Mouse (Mus musculus): ENCODE data around the gene Tmem14c. TPM values are rescaled to one million over a fixed set of nuclear protein-coding genes. Genes with fewer than 3 reads are reported as not detected.
"Not testable (repeated sequence)": the region's sequence is repeated elsewhere in the genome, so short reads cannot be mapped to it uniquely, and the experiment has no call there.

The Tmem14c gene
- 63.4 and 67.9 TPM in 2 replicates for polyA plus RNA-seq (2012; rRNA removed)

DNA sequence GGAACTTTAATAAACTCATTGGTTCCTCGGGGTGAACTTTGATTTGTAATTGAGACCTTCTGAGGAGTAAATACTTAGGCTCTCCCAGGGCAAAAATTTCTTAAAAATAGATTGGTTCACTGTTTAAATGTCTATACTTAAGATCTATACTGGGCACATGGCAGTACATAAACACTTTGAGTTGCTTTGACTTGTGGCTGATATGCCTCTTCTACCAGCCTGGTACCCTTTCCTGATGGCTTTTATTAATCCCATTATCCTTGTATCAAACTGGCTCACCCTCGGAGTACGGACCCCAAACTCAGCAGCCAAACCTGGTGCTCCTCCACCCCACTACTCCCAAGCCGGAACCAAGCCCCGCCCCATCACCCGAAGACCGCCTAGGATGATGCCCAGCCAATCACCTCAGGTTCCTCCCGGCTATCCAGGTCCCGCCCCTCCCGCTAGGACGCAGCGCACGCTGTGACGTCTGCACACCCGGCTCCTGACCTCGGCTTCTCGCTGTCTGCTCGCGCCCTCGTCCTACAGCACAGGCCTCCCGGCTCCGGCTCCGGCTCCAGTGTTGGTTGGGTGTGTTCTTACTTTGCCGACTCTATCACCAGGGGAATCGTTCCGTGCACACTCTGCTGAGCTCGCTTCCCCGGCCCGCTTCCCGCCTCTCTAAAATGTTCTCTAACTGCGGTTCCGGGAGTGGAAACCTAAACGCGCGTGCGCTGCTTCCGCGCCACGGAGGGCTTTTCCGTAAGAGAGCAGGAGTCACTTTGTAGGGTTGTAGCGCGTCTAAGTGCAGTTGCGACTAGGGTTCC, at the start of gene Tmem14c:
TSS of gene Tmem14c (plus strand) at position 464 of the 806 bp plus-strand sequence.
- peak; percentile 88 to 96 for DNase-seq (ENCODE audit: extremely low spot score in 1 of 2, low spot score in 1 of 2)

- DNase-seq (ENCODE audit: extremely low spot score in 1 of 2, low spot score in 1 of 2), result no peak
Measured at GRCm38 (mm10) chr13:40967609-40968008, 48.5 kb upstream of the Tmem14c start.

DNA sequence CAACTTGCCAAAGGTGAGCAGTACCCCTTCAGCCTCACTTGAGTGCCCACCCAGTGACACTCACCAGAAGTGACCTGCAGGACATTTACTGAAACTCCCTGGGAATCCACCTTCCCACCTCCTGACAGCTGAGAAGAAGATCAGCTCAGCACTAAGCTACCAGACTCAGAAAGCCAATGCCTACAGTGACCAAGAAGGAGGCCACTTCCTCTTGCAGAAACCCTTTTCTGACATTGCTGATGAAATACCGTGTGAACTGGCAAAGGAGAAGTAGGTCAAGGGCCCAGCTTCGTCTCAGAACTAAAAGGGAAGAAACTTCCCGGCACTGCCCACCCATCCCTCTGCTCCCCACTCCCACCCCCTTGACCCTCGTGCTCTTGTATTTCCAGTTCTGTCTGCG, 47.5 kb upstream of the Tmem14c start:
- no peak for DNase-seq (ENCODE audit: extremely low spot score in 1 of 2, low spot score in 1 of 2)

DNA sequence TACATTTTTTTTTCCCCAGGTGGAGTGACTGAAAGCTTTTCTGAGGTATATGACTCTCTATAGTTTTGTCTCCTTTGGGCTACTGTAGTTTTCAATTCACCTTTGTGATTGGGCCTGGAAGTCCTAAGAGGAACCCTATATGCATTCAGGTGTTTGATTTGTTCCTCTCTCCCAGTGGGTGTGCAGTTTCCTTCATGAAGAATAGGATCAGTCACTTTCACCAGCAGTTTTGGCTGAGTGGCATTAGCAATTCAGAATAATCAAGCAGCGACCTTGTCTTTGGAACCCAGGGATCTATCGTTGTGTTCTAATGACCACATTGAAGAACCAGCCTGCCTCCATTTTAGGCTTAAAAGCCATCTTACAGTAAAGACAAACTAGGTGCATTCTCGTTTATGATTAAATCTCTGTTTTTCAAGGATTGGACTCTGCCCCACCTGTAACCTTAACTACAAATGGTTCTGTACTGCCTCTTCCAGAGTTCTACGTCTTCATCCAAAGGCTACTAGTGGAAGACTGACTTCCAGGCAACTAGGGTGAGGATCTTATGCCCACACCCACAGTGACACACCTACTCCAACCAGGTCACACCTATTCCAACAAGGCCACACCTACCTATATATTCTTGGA, 46.2 kb upstream of the Tmem14c start:
- no peak for DNase-seq (ENCODE audit: extremely low spot score in 1 of 2, low spot score in 1 of 2)

DNA sequence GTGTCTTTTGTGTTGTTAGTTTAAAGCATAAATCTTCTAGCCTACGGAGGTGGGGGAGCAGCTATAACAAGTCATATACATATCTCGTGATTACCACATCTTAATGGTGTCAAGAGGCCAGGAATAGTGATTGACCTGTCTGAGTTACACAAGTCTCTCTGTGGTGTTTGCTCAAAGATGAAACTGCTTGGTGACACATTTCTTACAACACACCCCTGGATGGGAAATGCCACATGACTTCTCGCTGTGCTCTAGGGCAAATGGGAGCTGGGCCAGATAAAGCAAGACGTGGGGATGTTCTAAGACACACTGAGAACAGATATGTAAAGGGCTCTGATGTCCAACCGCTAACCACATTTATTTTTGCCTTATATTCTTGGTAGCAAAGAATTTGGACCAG, 44.8 kb upstream of the Tmem14c start:
- DNase-seq (ENCODE audit: extremely low spot score in 1 of 2, low spot score in 1 of 2), result no peak

GRCm38 (mm10) chr13:40971831-40972230, 44.3 kb upstream of the Tmem14c start:
- DNase-seq (ENCODE audit: extremely low spot score in 1 of 2, low spot score in 1 of 2), result no peak

DNA sequence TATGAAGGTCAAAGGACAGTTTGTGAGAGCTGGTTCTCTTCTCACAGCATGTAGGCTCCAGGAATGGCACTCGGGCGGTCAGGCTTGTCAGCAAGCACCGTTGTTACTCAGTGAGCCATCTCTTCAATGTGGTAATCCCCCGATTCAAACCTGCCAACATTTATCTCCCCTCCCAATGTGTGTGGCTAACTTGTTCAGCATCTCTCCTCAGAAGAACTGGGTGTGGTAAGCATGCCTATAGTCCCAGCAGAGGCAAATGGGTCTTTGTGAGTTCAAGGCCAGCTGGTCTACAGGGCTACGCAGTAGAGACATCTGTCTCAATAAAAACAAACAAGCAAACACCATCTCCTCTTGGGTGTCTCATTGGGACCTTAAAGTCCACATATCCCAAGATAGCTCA, 43.1 kb upstream of the Tmem14c start:
- no peak for DNase-seq (ENCODE audit: extremely low spot score in 1 of 2, low spot score in 1 of 2)

DNA sequence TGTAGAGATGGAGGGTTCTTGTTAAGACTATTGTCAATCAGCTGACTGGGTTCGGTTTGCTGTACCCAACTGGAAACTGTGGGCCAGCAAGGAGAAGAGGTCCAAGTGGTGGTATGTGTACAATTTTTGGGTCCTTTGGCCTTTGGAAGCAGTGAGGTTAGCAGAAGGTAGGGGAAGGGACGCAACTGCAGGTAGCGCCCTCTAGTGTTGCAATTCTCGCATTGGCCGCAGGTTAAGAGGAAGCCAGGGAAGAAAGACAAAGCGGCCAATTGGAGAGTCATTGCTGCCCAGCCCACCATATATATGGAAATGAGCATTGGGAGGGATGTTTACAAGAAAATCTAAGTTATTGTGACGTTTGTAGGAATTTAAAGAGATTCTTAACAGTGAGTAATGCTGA, 38.5 kb upstream of the Tmem14c start:
- peak in 1 of 2 experiments; percentile 67 for DNase-seq (ENCODE audit: extremely low spot score in 1 of 2, low spot score in 1 of 2)

DNA sequence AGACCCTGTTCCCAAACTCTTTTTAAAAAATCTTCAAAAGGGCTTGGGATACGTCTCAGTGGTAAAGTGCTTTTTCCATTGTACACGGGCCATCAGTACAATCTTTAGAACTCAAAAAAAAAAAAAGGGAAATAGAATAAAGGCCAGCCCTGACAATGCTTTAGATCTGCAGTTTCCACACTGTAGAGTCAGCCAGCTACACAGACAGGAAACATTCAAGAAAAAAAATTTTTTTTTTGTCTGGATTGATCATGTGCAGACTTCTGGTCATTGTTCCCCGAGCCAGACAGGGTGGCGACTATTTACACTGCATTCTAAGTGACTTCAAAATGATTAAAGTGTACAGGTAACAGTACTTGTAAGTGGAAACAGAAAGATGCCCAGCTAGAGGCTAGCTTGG, 37.4 kb upstream of the Tmem14c start:
- no peak for DNase-seq (ENCODE audit: extremely low spot score in 1 of 2, low spot score in 1 of 2)

- no peak for DNase-seq (ENCODE audit: extremely low spot score in 1 of 2, low spot score in 1 of 2)
Measured at GRCm38 (mm10) chr13:40979321-40979720, 36.8 kb upstream of the Tmem14c start.

GRCm38 (mm10) chr13:40982759-40983158, 33.3 kb upstream of the Tmem14c start:
- no peak for DNase-seq (ENCODE audit: extremely low spot score in 1 of 2, low spot score in 1 of 2)

GRCm38 (mm10) chr13:40986081-40986480, 30.0 kb upstream of the Tmem14c start:
- DNase-seq (ENCODE audit: extremely low spot score in 1 of 2, low spot score in 1 of 2), result no peak

DNA sequence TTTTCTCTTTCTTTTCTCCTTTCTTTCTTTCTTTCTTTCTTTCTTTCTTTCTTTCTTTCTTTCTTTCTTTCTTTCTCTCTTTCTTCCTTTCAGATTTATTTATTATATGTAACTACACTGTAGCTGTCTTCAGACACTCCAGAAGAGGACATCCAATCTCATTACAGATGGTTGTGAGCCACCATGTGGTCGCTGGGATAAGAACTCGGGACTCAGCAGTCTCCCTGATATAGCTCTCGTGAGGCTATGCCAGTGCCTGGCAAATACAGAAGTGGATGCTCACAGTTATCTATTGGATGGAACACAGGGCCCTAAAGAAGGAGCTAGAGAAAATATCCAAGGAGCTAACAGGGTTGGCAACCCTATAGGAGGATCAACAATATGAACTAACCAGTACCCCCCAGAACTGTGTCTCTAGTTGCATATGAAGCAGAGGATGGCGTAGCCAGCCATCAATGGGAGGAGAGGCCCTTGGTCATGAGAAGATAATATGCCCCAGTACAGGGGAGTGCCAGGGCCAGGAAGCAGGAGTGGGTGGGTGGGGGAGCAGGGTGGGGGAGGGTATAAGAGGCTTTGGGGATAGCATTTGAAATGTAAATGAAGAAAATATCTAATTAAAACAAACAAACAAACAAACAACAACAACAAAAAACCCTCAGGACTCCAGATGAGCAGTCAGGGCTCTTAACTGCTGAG, 28.3 kb upstream of the Tmem14c start:
- DNase-seq (ENCODE audit: extremely low spot score in 1 of 2, low spot score in 1 of 2), result not testable (repeated sequence)

GRCm38 (mm10) chr13:40988418-40988817, 27.7 kb upstream of the Tmem14c start:
- no peak for DNase-seq (ENCODE audit: extremely low spot score in 1 of 2, low spot score in 1 of 2)

GRCm38 (mm10) chr13:40994487-40995263, 21.4 kb upstream of the Tmem14c start:
- DNase-seq (ENCODE audit: extremely low spot score in 1 of 2, low spot score in 1 of 2), result no peak

DNA sequence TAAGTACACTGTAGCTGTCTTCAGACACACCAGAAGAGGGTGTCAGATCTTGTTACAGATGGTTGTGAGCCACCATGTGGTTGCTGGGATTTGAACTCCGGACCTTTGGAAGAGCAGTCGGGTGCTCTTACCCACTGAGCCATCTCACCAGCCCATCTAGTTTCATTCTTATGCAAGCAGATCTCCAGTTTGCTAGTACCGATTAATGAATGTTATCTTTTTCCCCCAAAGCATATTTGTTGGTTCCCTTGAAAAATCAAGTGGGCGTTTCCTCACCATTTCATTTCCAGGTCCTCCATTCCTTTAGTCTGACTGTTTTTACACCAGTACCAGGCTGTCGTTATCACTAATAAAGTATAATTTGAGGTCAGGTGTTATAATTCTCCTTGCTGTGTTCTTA, 17.6 kb upstream of the Tmem14c start:
- not testable (repeated sequence) for DNase-seq (ENCODE audit: extremely low spot score in 1 of 2, low spot score in 1 of 2)

DNA sequence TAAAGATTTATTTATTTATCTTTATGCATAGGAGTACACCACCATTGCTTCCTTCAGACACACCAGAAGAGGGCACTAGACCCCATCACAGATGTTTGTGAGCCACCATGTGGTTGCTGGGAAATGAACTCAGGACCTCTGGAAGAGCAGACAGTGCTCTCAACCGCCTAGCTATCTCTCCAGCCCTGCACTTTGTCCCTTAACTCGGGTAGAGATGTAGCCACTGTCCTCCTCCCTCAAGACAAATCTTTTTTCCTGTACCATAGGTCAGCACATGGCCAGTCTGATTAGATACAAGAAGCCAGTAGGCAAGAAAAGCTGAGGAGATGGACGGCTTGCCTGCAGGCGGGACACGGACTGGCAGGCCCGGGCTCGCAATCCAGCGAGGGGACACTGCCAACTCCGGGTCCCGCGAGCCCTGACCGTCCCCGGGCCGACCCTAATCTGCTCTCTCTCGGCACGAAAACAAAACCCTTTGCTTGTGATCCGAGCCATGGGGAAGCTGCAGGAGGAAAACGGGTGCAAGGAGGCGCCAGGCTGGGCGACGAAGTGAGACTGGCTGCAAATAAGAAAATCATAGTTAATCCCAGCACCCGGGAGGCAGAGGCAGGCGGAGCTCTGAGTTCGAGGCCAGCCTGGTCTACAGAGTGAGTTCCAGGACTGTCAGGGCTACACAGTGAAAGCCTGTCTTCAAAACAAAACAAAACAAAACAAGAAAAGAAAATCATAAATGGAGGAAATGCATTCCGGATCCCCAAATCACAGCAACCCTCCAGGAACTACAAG, 15.8 kb upstream of the Tmem14c start:
- DNase-seq (ENCODE audit: extremely low spot score in 1 of 2, low spot score in 1 of 2), result peak in 1 of 2 experiments; percentile 50

DNA sequence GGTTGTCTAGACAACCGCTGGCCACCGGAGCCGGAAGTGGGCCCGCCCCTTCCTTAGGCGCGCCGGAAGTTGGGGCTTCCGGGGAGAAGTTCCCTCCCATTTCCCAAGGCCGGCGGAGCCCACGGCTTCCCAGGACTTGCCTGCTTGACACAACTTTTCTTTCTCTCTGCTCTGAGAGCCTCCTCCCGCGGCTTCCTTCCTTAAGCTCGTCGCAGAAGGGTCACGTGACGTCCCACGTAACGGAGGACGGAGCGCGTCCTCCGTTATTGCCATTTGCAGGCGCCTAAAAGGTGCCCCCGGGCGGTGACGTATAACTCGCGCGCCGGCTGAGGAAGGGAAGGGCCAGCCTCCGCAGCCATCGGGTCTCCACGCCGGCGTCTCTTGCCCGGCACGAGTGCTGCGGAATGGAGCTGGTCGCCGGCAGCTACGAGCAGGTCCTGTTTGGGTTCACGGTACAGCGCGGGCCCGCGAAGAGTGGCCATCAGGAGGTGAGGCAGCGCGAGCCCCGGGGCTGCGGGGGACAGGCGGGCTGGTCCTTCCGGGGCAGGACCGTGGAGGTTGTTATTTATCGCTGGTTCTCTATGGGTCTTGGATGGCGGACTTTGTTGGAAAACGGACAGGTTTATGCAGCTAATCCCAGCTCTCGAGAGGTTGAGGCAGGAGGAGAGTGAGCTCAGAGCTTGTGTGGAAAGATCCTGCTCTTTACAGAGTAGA, 15.0 kb upstream of the Tmem14c start, which contains the start of gene Pak1ip1:
TSS of gene Pak1ip1 (plus strand) at position 98 of the 714 bp plus-strand sequence.
- peak; percentile 85 to 93 for DNase-seq (ENCODE audit: extremely low spot score in 1 of 2, low spot score in 1 of 2)

DNA sequence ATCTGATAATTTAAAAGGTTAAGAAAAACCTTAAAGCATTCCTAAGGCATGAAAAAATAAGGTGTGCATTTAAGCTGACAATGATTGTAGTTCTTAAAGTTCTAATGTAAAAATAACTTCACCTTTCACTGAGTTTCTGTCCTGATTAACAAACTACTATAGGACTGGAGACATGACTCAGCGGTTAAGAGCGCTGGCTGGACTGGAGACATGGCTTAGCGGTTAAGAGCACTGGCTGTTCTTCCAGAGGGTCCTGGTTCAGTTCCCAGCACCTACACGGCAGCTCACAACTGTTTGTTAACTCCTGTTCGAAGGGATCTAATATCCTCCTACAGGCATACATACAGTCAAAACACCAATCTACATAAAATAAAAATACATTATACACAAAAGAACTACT, 14.1 kb upstream of the Tmem14c start:
- no peak for DNase-seq (ENCODE audit: extremely low spot score in 1 of 2, low spot score in 1 of 2)
